Mouse (Mus musculus) liver, embryonic 12.5 days (tissue): Measurements from ENCODE around the gene Cir1. TPM values are rescaled to one million over a fixed set of nuclear protein-coding genes. Genes with fewer than 3 reads are reported as not detected.
A peak's percentile ranks its signal among the peaks of the same experiment; 100 is the strongest.

Source experiments
- ATAC-seq: fragments of 200-750 bp; cut with Nextera tagmentation; 2 replicates; pipeline ENCODE4 v1.8.0; 2017; ENCODE audit warnings: moderate number of reproducible peaks, mild to moderate bottlenecking, moderate library complexity
- H3K27ac ChIP-seq: fragments of 300-500 bp; sonication (generic); 2 replicates; pipeline ENCODE4 v1.5.1; 2016; ENCODE audit warnings: mild to moderate bottlenecking
- H3K27me3 ChIP-seq: fragments of 300-500 bp; sonication (generic); replicated peaks from 2 replicates; pipeline ENCODE4 v1.6.1; 2016; ENCODE audit warnings: mild to moderate bottlenecking, moderate library complexity
- H3K36me3 ChIP-seq: fragments of 300-500 bp; sonication (generic); 2 replicates; pipeline ENCODE4 v1.6.1; 2016; ENCODE audit warnings: mild to moderate bottlenecking, moderate library complexity
- H3K4me1 ChIP-seq: fragments of 300-500 bp; sonication (generic); 2 replicates; pipeline ENCODE4 v1.6.1; 2016
- H3K4me2 ChIP-seq: fragments of 300-500 bp; sonication (generic); 2 replicates; pipeline ENCODE4 v1.6.1; 2016; ENCODE audit warnings: mild to moderate bottlenecking, moderate library complexity
- H3K4me3 ChIP-seq: fragments of 300-500 bp; sonication (generic); 2 replicates; pipeline ENCODE4 v1.5.1; 2016; ENCODE audit warnings: mild to moderate bottlenecking, moderate library complexity
- H3K9ac ChIP-seq: fragments of 300-500 bp; sonication (generic); 2 replicates; pipeline ENCODE4 v1.6.1; 2016; ENCODE audit warnings: mild to moderate bottlenecking, moderate library complexity
- H3K9me3 ChIP-seq: fragments of 300-500 bp; sonication (generic); replicated peaks from 2 replicates; pipeline ENCODE4 v1.6.1; 2016; ENCODE audit warnings: mild to moderate bottlenecking, moderate library complexity
- WGBS: fragments of 180-500 bp; shearing (Covaris S2); methylation state at CpG from one replicate; pipeline ENCODE4 v1.1.7; 2016; ENCODE audit not compliant: insufficient replicate concordance; 5-methylcytosine and 5-hydroxymethylcytosine counted together
- polyA plus RNA-seq: library from polyadenylated mRNA; unstranded; fragments of >200 nt; fragmentation: Nextera tagmentation; extraction: Ambion mirVana; gene quantifications from 2 replicates; pipeline ENCODE4 v1.2.1, GENCODE M21; 2016

Gene Cir1
- polyA plus RNA-seq, 1 experiment from 2014 or later: 17.4 TPM

- WGBS: 88% methylated on average over 5 of the region's 5 CpGs
- Histone ChIP-seq H3K4me2 (no peak overlapping the region), H3K9ac (no peak overlapping the region), H3K27ac (no peak overlapping the region), H3K9me3 (no peaks in the 10 kb centered on the region), H3K36me3 (peaks cover 9% of the 10 kb centered on the region; the same call in 1 of the 2 replicates), H3K27me3 (no peaks in the 10 kb centered on the region), H3K4me3 (no peak overlapping the region), H3K4me1 (no peaks in the 10 kb centered on the region)
- no peak for ATAC-seq
Measured at GRCm38 (mm10) chr2:73343701-73344100, 31.2 kb upstream of the Cir1 start.

- Histone ChIP-seq H3K27ac (no peak overlapping the region), H3K9me3 (no peaks in the 10 kb centered on the region), H3K36me3 (peaks cover 24% of the 10 kb centered on the region), H3K4me2 (no peak overlapping the region), H3K9ac (no peak overlapping the region), H3K4me1 (no peaks in the 10 kb centered on the region), H3K4me3 (no peak overlapping the region), H3K27me3 (no peaks in the 10 kb centered on the region)
- 57% methylated on average over 8 of the region's 8 CpGs for WGBS
- ATAC-seq: no peak
Measured at GRCm38 (mm10) chr2:73338415-73338814, 25.9 kb upstream of the Cir1 start.

GRCm38 (mm10) chr2:73335949-73336348, 23.4 kb upstream of the Cir1 start:
- H3K9ac ChIP-seq: no peak overlapping the region
- peaks cover 27% of the 10 kb centered on the region for H3K36me3 ChIP-seq
- ATAC-seq: no peak
- H3K4me2 ChIP-seq: no peak overlapping the region
- no peaks in the 10 kb centered on the region for H3K9me3 ChIP-seq
- H3K27me3 ChIP-seq: no peaks in the 10 kb centered on the region
- no peak overlapping the region for H3K4me3 ChIP-seq
- H3K27ac ChIP-seq: no peak overlapping the region
- 87% methylated on average over 3 of the region's 3 CpGs for WGBS
- no peaks in the 10 kb centered on the region for H3K4me1 ChIP-seq

GRCm38 (mm10) chr2:73325871-73326270, 13.4 kb upstream of the Cir1 start:
- no peaks in the 10 kb centered on the region for H3K27me3 ChIP-seq
- ATAC-seq: no peak
- no peak overlapping the region for H3K27ac ChIP-seq
- H3K36me3 ChIP-seq: peaks cover 18% of the 10 kb centered on the region
- no peak overlapping the region for H3K9ac ChIP-seq
- 89% methylated on average over 5 of the region's 5 CpGs for WGBS
- H3K4me2 ChIP-seq: no peak overlapping the region
- H3K4me1 ChIP-seq: no peaks in the 10 kb centered on the region
- no peak overlapping the region for H3K4me3 ChIP-seq
- H3K9me3 ChIP-seq: no peaks in the 10 kb centered on the region

- H3K36me3 ChIP-seq: peaks cover 29% of the 10 kb centered on the region
- H3K4me2 ChIP-seq: no peak overlapping the region
- WGBS: 77% methylated on average over 12 of the region's 12 CpGs
- H3K27me3 ChIP-seq: no peaks in the 10 kb centered on the region
- no peak for ATAC-seq
- H3K4me3 ChIP-seq: no peak overlapping the region
- H3K9ac ChIP-seq: no peak overlapping the region
- H3K27ac ChIP-seq: no peak overlapping the region
- H3K9me3 ChIP-seq: no peaks in the 10 kb centered on the region
- no peaks in the 10 kb centered on the region for H3K4me1 ChIP-seq
Measured at GRCm38 (mm10) chr2:73322991-73323390, 10.5 kb upstream of the Cir1 start.

GRCm38 (mm10) chr2:73319218-73319617, 6.7 kb upstream of the Cir1 start:
- no peak overlapping the region for H3K27ac ChIP-seq
- no peak for ATAC-seq
- H3K9me3 ChIP-seq: no peaks in the 10 kb centered on the region
- H3K4me2 ChIP-seq: no peak overlapping the region
- H3K4me3 ChIP-seq: no peak overlapping the region
- 86% methylated on average over 5 of the region's 5 CpGs for WGBS
- no peak overlapping the region for H3K9ac ChIP-seq
- H3K27me3 ChIP-seq: no peaks in the 10 kb centered on the region
- H3K36me3 ChIP-seq: peaks cover 40% of the 10 kb centered on the region
- peaks cover 5% of the 10 kb centered on the region for H3K4me1 ChIP-seq

GRCm38 (mm10) chr2:73317426-73317825, 4.9 kb upstream of the Cir1 start:
- Histone ChIP-seq H3K27me3 (no peaks in the 10 kb centered on the region), H3K4me1 (peaks cover 14% of the 10 kb centered on the region), H3K36me3 (peaks cover 32% of the 10 kb centered on the region), H3K4me2 (no peak overlapping the region), H3K27ac (no peak overlapping the region), H3K4me3 (no peak overlapping the region), H3K9ac (no peak overlapping the region), H3K9me3 (no peaks in the 10 kb centered on the region)
- no peak for ATAC-seq
- 87% methylated on average over 9 of the region's 9 CpGs for WGBS

GRCm38 (mm10) chr2:73314311-73314710, 1.8 kb upstream of the Cir1 start:
- Histone ChIP-seq H3K27me3 (no peaks in the 10 kb centered on the region), H3K4me2 (peak overlapping the region; percentile 78), H3K4me3 (no peak overlapping the region), H3K4me1 (peaks cover 28% of the 10 kb centered on the region), H3K27ac (peak overlapping the region; percentile 96; the same call in 1 of the 2 replicates), H3K36me3 (peaks cover 36% of the 10 kb centered on the region), H3K9ac (peak overlapping the region; percentile 91), H3K9me3 (no peaks in the 10 kb centered on the region)
- ATAC-seq: no peak
- 88% methylated on average over 3 of the region's 3 CpGs for WGBS

- Histone ChIP-seq H3K27ac (peak overlapping the region; percentile 96), H3K4me1 (peaks cover 28% of the 10 kb centered on the region), H3K9me3 (no peaks in the 10 kb centered on the region), H3K4me2 (peak overlapping the region; percentile 78), H3K4me3 (peak overlapping the region; percentile 96), H3K27me3 (no peaks in the 10 kb centered on the region), H3K9ac (peak overlapping the region; percentile 91), H3K36me3 (peaks cover 39% of the 10 kb centered on the region)
- peak; percentile 44 for ATAC-seq
- WGBS: 14% methylated on average over 14 of the region's 14 CpGs
Measured at GRCm38 (mm10) chr2:73313117-73313501, 608 bp upstream of the Cir1 start.

- Histone ChIP-seq H3K36me3 (peaks cover 90% of the 10 kb centered on the region), H3K9ac (no peak overlapping the region), H3K9me3 (no peaks in the 10 kb centered on the region), H3K27me3 (no peaks in the 10 kb centered on the region), H3K4me3 (no peak overlapping the region), H3K4me2 (no peak overlapping the region), H3K27ac (no peak overlapping the region), H3K4me1 (peaks cover 30% of the 10 kb centered on the region)
- WGBS: 87% methylated on average over 7 of the region's 7 CpGs
- ATAC-seq: no peak
Measured at GRCm38 (mm10) chr2:73306006-73306405, 6.5 kb downstream of the Cir1 start.

- H3K36me3 ChIP-seq: peaks cover 86% of the 10 kb centered on the region
- H3K9me3 ChIP-seq: no peaks in the 10 kb centered on the region
- H3K4me3 ChIP-seq: no peak overlapping the region
- H3K27ac ChIP-seq: no peak overlapping the region
- H3K9ac ChIP-seq: no peak overlapping the region
- no peak for ATAC-seq
- H3K4me1 ChIP-seq: peaks cover 30% of the 10 kb centered on the region
- H3K4me2 ChIP-seq: no peak overlapping the region
- WGBS: 91% methylated on average over 5 of the region's 5 CpGs
- no peaks in the 10 kb centered on the region for H3K27me3 ChIP-seq
Measured at GRCm38 (mm10) chr2:73304506-73304905, 8.0 kb downstream of the Cir1 start.

GRCm38 (mm10) chr2:73302722-73303121, 9.8 kb downstream of the Cir1 start:
- no peaks in the 10 kb centered on the region for H3K9me3 ChIP-seq
- no peak for ATAC-seq
- H3K9ac ChIP-seq: peak overlapping the region; percentile 15; the same call in 1 of the 2 replicates

GRCm38 (mm10) chr2:73301979-73302378, 10.5 kb downstream of the Cir1 start:
- Histone ChIP-seq H3K4me3 (no peak overlapping the region), H3K36me3 (peaks cover 82% of the 10 kb centered on the region), H3K27me3 (no peaks in the 10 kb centered on the region), H3K9ac (peak overlapping the region; percentile 15; the same call in 1 of the 2 replicates), H3K4me1 (peaks cover 46% of the 10 kb centered on the region), H3K9me3 (no peaks in the 10 kb centered on the region), H3K27ac (peak overlapping the region; percentile 87), H3K4me2 (peak overlapping the region; percentile 51)
- ATAC-seq: peak; percentile 94
- WGBS: 18% methylated on average over 1 of the region's 1 CpGs

More at GRCm38 (mm10) chr2:73302722-73303121, 9.8 kb downstream of the Cir1 start:
- Histone ChIP-seq H3K27me3 (no peaks in the 10 kb centered on the region), H3K4me3 (no peak overlapping the region), H3K27ac (peak overlapping the region; percentile 87), H3K4me2 (0 out of 2 replicates have a peak overlapping the region, but pooled peaks have one; percentile 51), H3K36me3 (peaks cover 84% of the 10 kb centered on the region), H3K4me1 (peaks cover 44% of the 10 kb centered on the region)
- 69% methylated on average over 9 of the region's 9 CpGs for WGBS
